Mouse (Mus musculus) left cerebral cortex, adult 8-10 months (tissue): ENCODE data around the gene 4931409K22Rik. TPM values are rescaled to one million over a fixed set of nuclear protein-coding genes. Genes with fewer than 3 reads are reported as not detected.

Experiments
- DNase-seq, 2 experiments: peaks; one replicate each; pipeline ENCODE4 v3.0.0; 2022; ENCODE audit warnings: low spot score in 2 of 2
- total RNA-seq, 4 experiments: library from RNA; stranded (reverse); gene quantifications; 2 replicates each; pipeline ENCODE4 v1.2.4; 2022

The 4931409K22Rik gene
- total RNA-seq, 4 experiments from 2014 or later, result 0.11 to 0.16 TPM; not detected in 2

- DNase-seq, result no peak
Measured at GRCm38 (mm10) chr5:24541144-24541569, 15.5 kb downstream of the 4931409K22Rik start.

GRCm38 (mm10) chr5:24540387-24541143, 16.0 kb downstream of the 4931409K22Rik start, which contains the start of gene Asb10:
TSS of gene Asb10 (minus strand) at chr5:24540978.
- DNase-seq, result no peak

- no peak for DNase-seq
Measured at GRCm38 (mm10) chr5:24539571-24540296, 16.9 kb downstream of the 4931409K22Rik start.

GRCm38 (mm10) chr5:24537618-24538017, 19.0 kb downstream of the 4931409K22Rik start:
- DNase-seq, result no peak

- no peak for DNase-seq
Measured at GRCm38 (mm10) chr5:24536511-24536910, 20.1 kb downstream of the 4931409K22Rik start.

GRCm38 (mm10) chr5:24535731-24536130, 20.9 kb downstream of the 4931409K22Rik start:
- no peak for DNase-seq

GRCm38 (mm10) chr5:24534292-24534691, 22.3 kb downstream of the 4931409K22Rik start:
- no peak for DNase-seq

GRCm38 (mm10) chr5:24533391-24533790, 23.2 kb downstream of the 4931409K22Rik start:
- no peak for DNase-seq

GRCm38 (mm10) chr5:24530042-24530689, 26.4 kb downstream of the 4931409K22Rik start:
- peak; percentile 71 to 91 for DNase-seq

- no peak for DNase-seq
Measured at GRCm38 (mm10) chr5:24527780-24528179, 28.8 kb downstream of the 4931409K22Rik start.

- no peak for DNase-seq
Measured at GRCm38 (mm10) chr5:24526889-24527230, 29.7 kb downstream of the 4931409K22Rik start, which contains the start of gene Gbx1. TSS of gene Gbx1 (minus strand) at chr5:24527202.

- DNase-seq, result no peak
Measured at GRCm38 (mm10) chr5:24526190-24526888, 30.3 kb downstream of the 4931409K22Rik start.

- no peak for DNase-seq
Measured at GRCm38 (mm10) chr5:24525360-24526189, 31.0 kb downstream of the 4931409K22Rik start.

- no peak for DNase-seq
Measured at GRCm38 (mm10) chr5:24524522-24524921, 32.1 kb downstream of the 4931409K22Rik start.

GRCm38 (mm10) chr5:24523806-24524205, 32.8 kb downstream of the 4931409K22Rik start:
- no peak for DNase-seq

GRCm38 (mm10) chr5:24521366-24521765, 35.2 kb downstream of the 4931409K22Rik start:
- no peak for DNase-seq

- DNase-seq, result no peak
Measured at GRCm38 (mm10) chr5:24512271-24512670, 44.3 kb downstream of the 4931409K22Rik start.

- no peak for DNase-seq
Measured at GRCm38 (mm10) chr5:24510635-24511034, 46.0 kb downstream of the 4931409K22Rik start.

- DNase-seq, result no peak
Measured at GRCm38 (mm10) chr5:24508406-24508805, 48.2 kb downstream of the 4931409K22Rik start.

- DNase-seq, result no peak
Measured at GRCm38 (mm10) chr5:24505513-24505912, 51.1 kb downstream of the 4931409K22Rik start.
